In the genomic region with DNA sequence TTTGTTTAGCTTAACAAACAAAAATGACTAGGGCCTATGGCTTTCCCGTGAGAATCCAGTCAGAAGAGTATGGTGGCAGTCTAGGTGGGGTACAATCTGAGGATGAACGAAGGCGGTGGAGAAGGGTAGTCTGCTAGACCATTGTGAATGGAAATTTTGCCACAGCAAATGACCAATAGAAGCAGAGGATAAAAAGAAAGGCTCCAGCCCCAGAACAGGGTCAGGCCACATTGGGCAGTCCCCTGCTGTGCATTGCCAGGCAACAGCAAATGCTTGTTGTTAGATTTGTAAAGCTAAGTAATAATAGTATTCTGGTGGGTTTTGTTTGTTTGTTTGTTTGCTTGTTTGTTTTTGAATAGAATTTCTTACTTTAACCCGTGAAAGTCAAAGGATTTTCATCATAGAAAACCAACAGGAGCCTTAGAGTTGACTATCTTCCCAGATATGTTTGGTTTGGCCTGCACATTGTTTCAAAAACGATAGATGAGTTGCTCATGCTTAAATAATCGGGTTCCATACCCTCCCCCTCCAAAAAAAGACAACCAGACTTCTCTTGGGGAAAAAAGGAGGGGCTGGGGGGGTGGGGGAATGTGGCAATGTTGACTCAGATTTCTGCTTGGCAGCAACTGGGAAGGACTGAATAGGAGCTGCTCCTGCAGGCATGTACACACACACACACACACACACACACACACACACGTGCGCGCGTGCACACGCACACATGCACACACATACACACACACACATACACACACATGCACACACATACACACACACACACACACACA, we compare ENCODE assay signal across 11 mouse cellular contexts. TPM values are rescaled to one million over a fixed set of nuclear protein-coding genes. Genes with fewer than 3 reads are reported as not detected.
DNase-seq lines count a peak whose midpoint lies in the region; ATAC-seq lines count a peak whose summit lies in the region.
"Had no signal": no experiment of that assay in that cellular context is flagged by ENCODE, and none has a peak within 500 bp of the region (broad histone marks: within the 10 kb centered on the region; RNA-seq: fewer than 3 reads in every experiment).

No protein-coding gene starts in this region.

- H3K27me3 ChIP-seq in hindbrain, embryonic 11.5 days (ENCODE audit: control insufficient read depth, insufficient read depth, low read length) = no peaks in the 10 kb centered on the region
- H3K27me3 ChIP-seq in hindbrain, embryonic 14.5 days (ENCODE audit: control insufficient read depth, insufficient read depth, low read length) = no peaks in the 10 kb centered on the region
- no peaks in the 10 kb centered on the region for H3K27me3 ChIP-seq in embryonic facial prominence, embryonic 14.5 days (replicated peaks; ENCODE audit: control insufficient read depth, insufficient read depth, low read length)
- H3K27me3 ChIP-seq: limb, embryonic 12.5 days had no signal

- no peak for ATAC-seq in hindbrain, embryonic 11.5 days (ENCODE audit: low FRiP score)
- ATAC-seq in hindbrain, embryonic 14.5 days (ENCODE audit: low FRiP score) = no peak
- no peak for ATAC-seq in embryonic facial prominence, embryonic 14.5 days (ENCODE audit: low read depth)

- no peak overlapping the region for H3K4me3 ChIP-seq in hindbrain, embryonic 11.5 days (ENCODE audit: low read depth, low read length)
- H3K4me3 ChIP-seq in hindbrain, embryonic 14.5 days (replicated peaks; ENCODE audit: low read length) = no peak overlapping the region
- H3K4me3 ChIP-seq in embryonic facial prominence, embryonic 14.5 days (ENCODE audit: low read depth, low read length) = no peak overlapping the region
- H3K4me3 ChIP-seq: limb, embryonic 12.5 days had no signal

- no peak overlapping the region for H3K9ac ChIP-seq in hindbrain, embryonic 11.5 days (ENCODE audit: low read depth, low read length)
- no peak overlapping the region for H3K9ac ChIP-seq in hindbrain, embryonic 14.5 days
- H3K9ac ChIP-seq in embryonic facial prominence, embryonic 14.5 days (ENCODE audit: low read depth, low read length) = no peak overlapping the region
- H3K9ac ChIP-seq: limb, embryonic 12.5 days had no signal

- WGBS in hindbrain, embryonic 11.5 days = 41% methylated on average over 11 of the region's 11 CpGs
- WGBS in hindbrain, embryonic 14.5 days = 13% methylated on average over 10 of the region's 11 CpGs
- WGBS in embryonic facial prominence, embryonic 14.5 days = 65% methylated on average over 11 of the region's 11 CpGs

- no peaks in the 10 kb centered on the region for H3K9me3 ChIP-seq in hindbrain, embryonic 11.5 days (ENCODE audit: control insufficient read depth, low read length)
- H3K9me3 ChIP-seq in hindbrain, embryonic 14.5 days (ENCODE audit: control insufficient read depth, low read length) = no peaks in the 10 kb centered on the region
- H3K9me3 ChIP-seq in embryonic facial prominence, embryonic 14.5 days (ENCODE audit: control insufficient read depth, low read length) = no peaks in the 10 kb centered on the region
- H3K9me3 ChIP-seq: limb, embryonic 12.5 days had no signal

- H3K4me1 ChIP-seq in hindbrain, embryonic 11.5 days (replicated peaks; ENCODE audit: control insufficient read depth, insufficient read depth, low read length) = no peaks in the 10 kb centered on the region
- no peaks in the 10 kb centered on the region; the same call in 1 of the 2 replicates for H3K4me1 ChIP-seq in hindbrain, embryonic 14.5 days (replicated peaks; ENCODE audit: control insufficient read depth, insufficient read depth, low read length)
- 0 out of 2 replicates have a peak, but pooled peaks cover 4% of the 10 kb centered on the region for H3K4me1 ChIP-seq in embryonic facial prominence, embryonic 14.5 days (ENCODE audit: control insufficient read depth, insufficient read depth, low read length)

- H3K27ac ChIP-seq in hindbrain, embryonic 11.5 days (ENCODE audit: low read depth, low read length) = no peak overlapping the region
- H3K27ac ChIP-seq in hindbrain, embryonic 14.5 days = no peak overlapping the region
- H3K27ac ChIP-seq in embryonic facial prominence, embryonic 14.5 days (replicated peaks; ENCODE audit: low read depth, low read length) = no peak overlapping the region
- H3K27ac ChIP-seq: limb, embryonic 12.5 days had no signal

- DNase-seq in hindbrain, embryonic 11.5 days (ENCODE audit: low spot score) = peak; percentile 36
- DNase-seq in hindbrain, embryonic 14.5 days (ENCODE audit: low spot score) = no peak
- DNase-seq in 3T3-L1 (ENCODE audit: low read depth, low spot score) = peak; percentile 52
- peak; percentile 79 for DNase-seq in Muller cell, postnatal 12 days (ENCODE audit: inconsistent ontology term)
- peak; percentile 45 for DNase-seq in embryonic facial prominence, embryonic 14.5 days (ENCODE audit: low spot score)
- DNase-seq in cerebellum, postnatal 25 days = no peak
- no peak for DNase-seq in layer of hippocampus, postnatal 36 days
- DNase-seq: gastrocnemius, postnatal 36 days; kidney, postnatal 4 days; thymus, postnatal 25 days had no signal

- H3K4me2 ChIP-seq in hindbrain, embryonic 11.5 days (replicated peaks; ENCODE audit: low read depth, low read length) = no peak overlapping the region
- no peak overlapping the region for H3K4me2 ChIP-seq in hindbrain, embryonic 14.5 days (replicated peaks)
- H3K4me2 ChIP-seq in embryonic facial prominence, embryonic 14.5 days (ENCODE audit: low read depth, low read length) = no peak overlapping the region
- H3K4me2 ChIP-seq: limb, embryonic 12.5 days had no signal

- H3K36me3 ChIP-seq in hindbrain, embryonic 11.5 days (ENCODE audit: control insufficient read depth, insufficient read depth, low read length) = no peaks in the 10 kb centered on the region
- no peaks in the 10 kb centered on the region for H3K36me3 ChIP-seq in hindbrain, embryonic 14.5 days (replicated peaks; ENCODE audit: control insufficient read depth, insufficient read depth)
- H3K36me3 ChIP-seq in embryonic facial prominence, embryonic 14.5 days (ENCODE audit: control insufficient read depth, insufficient read depth, low read length) = no peaks in the 10 kb centered on the region
- H3K36me3 ChIP-seq: limb, embryonic 12.5 days had no signal

RNA-seq across cellular contexts. Expression of a gene that starts 1.2 kb away (rescaled TPM):
- 356 and 362 TPM in 2 replicates for polyA plus RNA-seq in hindbrain, embryonic 11.5 days (2014; fragmentation: Nextera tagmentation; extraction: Ambion mirVana)
- polyA plus RNA-seq in hindbrain, embryonic 14.5 days (2014; fragmentation: Nextera tagmentation; extraction: Ambion mirVana) = 268 and 276 TPM in 2 replicates
- 290 and 303 TPM in 2 replicates for polyA plus RNA-seq in embryonic facial prominence, embryonic 14.5 days (2014; fragmentation: Nextera tagmentation; extraction: Ambion mirVana)
- 100 to 1,000 TPM; 103 to 106 TPM for total RNA-seq in layer of hippocampus, postnatal 36 days (2021)

RNA-seq across cellular contexts. Expression of a gene that starts 5.5 kb away (rescaled TPM):
- polyA plus RNA-seq in hindbrain, embryonic 11.5 days (2014; fragmentation: Nextera tagmentation; extraction: Ambion mirVana) = 0.37 and 0.59 TPM in 2 replicates
- polyA plus RNA-seq in hindbrain, embryonic 14.5 days (2014; fragmentation: Nextera tagmentation; extraction: Ambion mirVana) = 1.1 and 1.3 TPM in 2 replicates
- polyA plus RNA-seq in embryonic facial prominence, embryonic 14.5 days (2014; fragmentation: Nextera tagmentation; extraction: Ambion mirVana) = 0.42 and 0.55 TPM in 2 replicates
- total RNA-seq in layer of hippocampus, postnatal 36 days (2021) = 1 to 10 TPM in 1 of 2 experiments, under 1 TPM in 1; 0.72 to 1.3 TPM

RNA-seq across cellular contexts. Expression of a gene that starts 36.2 kb away (rescaled TPM):
- 1.8 and 2.1 TPM in 2 replicates for polyA plus RNA-seq in hindbrain, embryonic 11.5 days (2014; fragmentation: Nextera tagmentation; extraction: Ambion mirVana)
- polyA plus RNA-seq in hindbrain, embryonic 14.5 days (2014; fragmentation: Nextera tagmentation; extraction: Ambion mirVana) = 1.3 and 2.2 TPM in 2 replicates
- 1.7 and 1.9 TPM in 2 replicates for polyA plus RNA-seq in embryonic facial prominence, embryonic 14.5 days (2014; fragmentation: Nextera tagmentation; extraction: Ambion mirVana)
- 1 to 10 TPM; 2.4 to 2.7 TPM for total RNA-seq in layer of hippocampus, postnatal 36 days (2021)

Comparison
In these comparisons a context has a peak if more than half of its experiments do, and no peak if none do; other contexts are left out.
1. DNase-seq: peak in hindbrain, embryonic 11.5 days (single experiment), 3T3-L1 (single experiment), Muller cell, postnatal 12 days (single experiment) and embryonic facial prominence, embryonic 14.5 days (single experiment); none in hindbrain, embryonic 14.5 days (single experiment), cerebellum, postnatal 25 days (0 of 2) and layer of hippocampus, postnatal 36 days (0 of 2).